Mouse (Mus musculus) left cerebral cortex, adult 9 months (tissue): ENCODE measurements at regions not wholly inside any gene's neighbourhood (a gene's known extent, or its start where the extent isn't known, plus 50 kb on each side); places are given as distances from the start of the nearest gene placed in this dataset.

Experiments
- DNase-seq, 2 experiments: peaks; one replicate each; pipeline ENCODE4 v3.0.0; 2022; ENCODE audit warnings: low spot score in 2 of 2

DNA sequence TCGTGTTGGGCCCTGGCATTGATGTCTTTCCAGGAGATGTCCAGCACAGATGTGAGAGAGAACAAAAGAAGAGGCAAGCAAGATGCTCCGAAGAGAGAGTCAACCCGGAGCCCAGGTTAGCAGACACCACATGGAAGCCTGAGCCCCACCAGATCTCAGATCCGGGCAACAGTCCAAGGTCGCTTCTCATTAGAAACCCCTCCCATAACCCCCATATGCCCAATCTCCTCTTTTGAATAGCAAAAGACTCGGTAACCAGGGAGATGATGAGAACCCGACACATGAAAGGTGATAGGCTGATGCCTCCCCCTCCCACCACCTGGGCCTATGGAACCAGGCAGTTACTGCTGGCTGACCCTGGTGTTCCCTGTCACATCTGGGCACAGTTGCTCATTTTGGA is 155.7 kb upstream of the Igsf21 start:
- DNase-seq: no peak

DNA sequence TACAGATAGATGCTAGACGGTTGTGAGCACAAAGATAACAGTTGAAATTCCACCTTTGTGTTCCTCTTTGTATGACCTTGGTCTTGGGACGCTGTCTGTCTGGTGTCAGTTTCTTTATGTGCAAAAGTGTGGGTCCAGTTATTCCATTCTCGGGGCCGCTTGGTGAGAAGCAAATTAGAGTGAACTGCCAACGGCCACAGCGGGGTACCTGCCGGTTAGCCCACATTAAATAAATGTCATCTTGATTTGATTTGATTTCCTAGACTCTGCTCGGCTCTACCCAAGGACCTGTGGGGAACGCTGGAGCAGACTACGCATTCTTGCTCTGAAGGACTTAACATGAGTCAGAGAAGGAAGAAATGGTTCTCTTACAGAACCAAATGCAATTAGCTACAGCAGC is 155.0 kb upstream of the Igsf21 start:
- no peak for DNase-seq

- no peak for DNase-seq
Observed at GRCm38 (mm10) chr4:140396548-140396947, 150.0 kb upstream of the Igsf21 start.

GRCm38 (mm10) chr4:140392290-140392689 is 145.7 kb upstream of the Igsf21 start:
- DNase-seq: no peak

DNA sequence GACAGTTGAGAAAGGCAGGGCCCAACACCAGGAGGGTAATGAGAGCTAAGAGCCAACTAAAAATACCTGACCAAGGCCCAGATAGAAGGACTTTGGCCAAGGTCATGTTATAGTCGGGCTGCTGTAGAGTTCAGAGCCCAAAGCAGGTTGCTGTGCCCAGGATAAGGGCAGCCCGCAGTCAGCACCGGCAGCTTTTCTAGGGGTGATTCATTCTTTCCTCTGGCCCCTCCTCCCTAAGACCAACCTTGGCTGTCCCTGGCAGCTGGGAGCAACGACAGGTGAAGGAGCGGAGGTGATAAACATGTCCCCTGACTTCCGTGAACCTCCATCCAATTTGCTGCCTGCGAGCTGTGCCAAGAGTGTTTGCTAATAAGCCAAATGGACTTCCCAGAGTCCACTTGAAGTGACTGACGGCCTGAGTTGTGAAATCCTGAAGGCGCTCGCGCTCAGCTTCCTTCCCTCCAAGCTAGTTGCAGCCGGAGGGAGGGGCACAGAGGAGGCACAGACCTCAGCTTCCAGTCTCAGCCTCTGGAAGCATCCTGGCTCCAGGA is 144.2 kb upstream of the Igsf21 start:
- no peak for DNase-seq

GRCm38 (mm10) chr4:140385686-140386085 is 139.1 kb upstream of the Igsf21 start:
- DNase-seq: no peak

DNA sequence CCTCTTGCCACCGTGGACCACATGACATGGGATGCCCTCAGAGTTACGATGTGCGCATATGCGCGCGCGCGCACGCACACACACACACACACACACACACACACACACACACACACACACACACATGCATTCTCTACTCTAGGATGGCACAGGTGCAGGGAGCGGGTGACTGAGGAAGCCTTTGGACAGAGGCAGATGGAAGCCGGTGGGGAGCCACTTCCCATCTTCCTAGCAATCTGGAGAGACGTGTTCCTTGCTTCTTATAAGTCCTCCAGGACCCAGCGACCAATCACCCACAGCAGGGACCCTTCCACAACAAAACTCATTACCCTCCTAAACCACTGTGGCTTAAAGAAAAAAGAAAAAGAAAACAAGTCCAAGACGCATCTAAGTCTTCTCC is 138.6 kb upstream of the Igsf21 start:
- DNase-seq: no peak

- DNase-seq: no peak
Observed at GRCm38 (mm10) chr4:140383596-140383995, 137.0 kb upstream of the Igsf21 start.

- no peak for DNase-seq
Observed at GRCm38 (mm10) chr4:140380733-140381132, 134.1 kb upstream of the Igsf21 start.

DNA sequence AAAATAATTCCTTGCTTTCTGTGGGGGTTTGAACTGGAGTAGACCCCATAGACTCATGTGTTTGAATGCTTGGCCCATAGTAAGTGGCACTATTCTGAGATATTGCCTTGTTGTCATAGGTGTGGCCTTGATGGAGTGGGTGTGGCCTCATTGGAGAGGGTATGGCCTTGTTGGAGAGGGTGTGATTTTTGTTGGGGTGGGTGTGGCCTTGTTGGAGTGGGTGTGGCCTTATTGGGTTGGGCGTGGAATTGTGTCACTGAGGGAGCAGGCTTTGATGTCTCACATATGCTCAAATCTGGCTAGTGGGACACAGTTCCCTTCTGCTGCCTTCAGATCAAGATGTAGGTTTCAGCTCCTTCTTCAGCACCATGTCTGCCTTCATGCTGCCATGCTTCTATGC is 131.4 kb upstream of the Igsf21 start:
- no peak for DNase-seq

DNA sequence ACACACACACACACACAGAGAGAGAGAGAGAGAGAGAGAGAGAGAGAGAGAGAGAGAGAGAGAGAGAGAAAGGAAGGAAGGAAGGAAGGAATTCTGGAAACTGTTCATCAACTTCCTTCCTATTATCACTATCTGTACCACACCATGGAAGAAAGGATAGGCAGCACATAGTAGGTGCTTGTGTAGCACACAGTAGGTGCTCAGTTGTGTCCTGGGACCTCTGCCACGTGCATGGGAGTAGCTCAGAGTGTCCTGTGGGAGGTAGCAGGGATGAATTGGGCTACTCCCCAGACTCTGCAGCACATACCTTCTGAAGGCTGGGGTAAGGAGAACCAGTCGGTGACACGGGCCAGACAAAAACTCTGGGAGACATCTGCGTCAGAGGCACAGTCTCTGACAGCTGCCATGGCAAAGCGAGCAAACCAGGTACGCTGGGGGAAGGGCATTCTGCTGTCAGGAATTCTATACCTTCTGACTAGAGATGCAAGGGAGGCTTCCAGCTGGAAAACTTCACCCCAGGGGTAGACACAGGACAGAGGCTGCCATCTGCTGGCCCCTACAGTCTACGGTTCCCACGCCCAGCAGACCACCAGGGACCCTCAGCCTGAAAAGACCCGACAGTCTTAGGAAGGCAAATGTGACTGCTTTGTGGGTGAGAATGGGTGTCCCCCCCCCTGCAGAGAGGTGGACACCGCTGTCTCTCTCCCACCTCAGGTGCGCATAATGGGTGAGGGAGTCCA is 126.2 kb upstream of the Igsf21 start:
- DNase-seq: no peak

DNA sequence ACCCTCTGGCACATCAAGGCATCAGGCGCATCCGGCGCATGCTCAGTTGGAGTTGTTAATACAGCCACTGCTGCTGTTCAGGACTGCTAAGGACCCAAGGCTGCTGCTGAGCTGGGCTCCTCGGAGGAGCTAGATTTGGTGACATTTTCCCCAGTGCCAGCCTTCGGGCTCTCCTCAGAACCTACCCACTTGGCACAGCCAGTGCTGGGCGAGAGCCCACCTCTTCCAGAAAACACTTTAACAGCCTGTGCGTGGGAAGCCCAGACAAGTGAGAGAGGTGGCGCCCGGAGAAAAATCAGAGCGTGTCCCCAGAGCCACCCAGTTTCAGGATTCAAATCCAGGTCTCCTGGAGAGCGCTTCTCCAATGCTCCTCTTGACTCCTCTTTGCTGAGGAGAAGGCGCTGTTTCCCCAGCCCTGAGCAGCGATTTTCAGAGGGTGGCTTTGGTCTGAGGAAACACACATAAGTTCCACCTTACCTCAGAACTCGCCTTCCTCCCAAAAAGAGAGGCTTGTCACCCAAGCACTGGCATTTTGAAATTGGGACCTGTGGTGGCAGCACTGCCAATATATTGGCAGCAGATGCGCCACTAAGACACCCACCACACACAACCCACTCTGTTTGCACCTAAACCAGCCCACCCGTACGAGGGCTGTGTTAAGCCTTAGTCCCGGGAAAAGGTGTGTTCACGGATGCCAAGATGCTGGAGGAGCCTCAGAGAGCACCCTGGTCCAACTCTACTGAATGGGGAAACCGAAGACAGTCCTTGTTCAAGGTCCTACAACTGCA is 125.0 kb upstream of the Igsf21 start:
- peak; percentile 58 to 92 for DNase-seq

DNA sequence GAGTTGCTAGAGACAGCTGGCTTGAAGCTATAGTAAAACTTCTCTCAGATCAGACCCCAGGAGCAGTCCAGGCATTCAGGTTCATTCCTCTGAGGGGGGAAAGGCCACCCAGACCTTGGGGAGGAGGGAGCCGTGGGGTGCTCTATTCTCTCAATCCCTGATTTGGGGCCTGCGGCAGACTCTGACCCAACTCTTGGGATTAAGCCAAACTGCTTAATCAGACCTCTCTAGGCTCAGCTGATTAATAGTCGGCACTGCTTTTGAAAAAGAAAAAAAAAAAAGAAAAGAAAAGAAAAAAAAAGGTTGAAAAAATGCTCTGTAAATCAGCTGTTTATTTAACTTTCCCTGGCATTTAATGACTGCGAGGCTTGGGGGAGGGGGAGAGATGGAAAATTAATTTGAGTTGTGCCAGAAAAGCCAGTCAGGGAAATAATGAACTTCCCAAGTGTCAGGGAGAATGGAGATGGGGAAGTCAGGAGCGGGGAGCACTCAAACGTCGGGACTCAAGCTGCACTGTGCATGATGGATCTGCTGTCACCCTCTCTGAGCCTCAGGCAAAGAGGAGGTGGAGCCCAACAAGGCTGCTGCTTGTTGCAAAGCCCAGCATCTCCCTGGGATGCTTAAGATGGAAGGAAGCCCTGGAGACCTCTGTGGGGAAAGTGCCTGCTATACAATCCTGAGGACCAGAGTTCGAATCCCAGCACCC is 120.5 kb upstream of the Igsf21 start:
- no peak for DNase-seq

- no peak for DNase-seq
Observed at GRCm38 (mm10) chr4:140358846-140359245, 112.3 kb upstream of the Igsf21 start.

DNA sequence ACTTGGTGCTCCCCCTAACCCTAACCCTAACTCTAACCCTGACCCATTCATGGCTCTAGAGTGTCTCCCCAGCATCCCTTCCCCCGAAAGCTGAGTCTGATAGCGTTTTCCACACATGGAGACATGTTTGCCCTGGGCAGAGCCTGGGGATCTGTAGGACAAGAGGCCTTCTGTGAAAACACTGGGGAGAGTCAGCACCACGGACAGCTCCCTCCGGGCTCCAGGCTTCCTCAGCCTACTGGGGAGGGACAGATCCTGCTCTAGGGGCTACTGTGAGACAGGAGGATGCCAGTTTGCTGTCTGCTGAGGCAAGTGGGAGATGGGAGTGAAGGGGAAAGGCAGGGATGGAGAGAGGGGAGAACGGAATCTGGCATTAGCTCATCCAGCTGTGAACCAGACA is 111.5 kb upstream of the Igsf21 start:
- DNase-seq: no peak

- DNase-seq: no peak
Observed at GRCm38 (mm10) chr4:140355144-140355550, 108.6 kb upstream of the Igsf21 start.

DNA sequence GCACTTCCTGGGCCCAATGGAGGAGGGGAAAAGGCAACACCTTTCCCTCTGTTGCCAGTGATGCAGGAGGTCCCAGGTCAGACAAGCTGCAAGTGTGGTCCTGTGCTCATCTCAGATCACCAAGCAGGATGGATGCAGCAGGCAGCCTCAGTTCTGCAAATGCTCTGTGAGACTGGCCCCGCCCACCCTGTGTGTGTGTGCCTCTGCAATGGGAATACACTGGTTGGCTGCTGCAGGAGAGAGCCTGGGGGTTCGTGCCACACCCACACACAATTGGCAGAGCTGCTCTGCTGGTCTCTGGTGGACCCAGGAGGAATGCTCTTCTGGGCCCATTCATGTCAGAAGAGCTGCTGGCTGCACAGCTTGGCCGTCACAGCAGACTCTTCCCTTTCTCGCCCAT is 102.2 kb upstream of the Igsf21 start:
- DNase-seq: no peak

DNA sequence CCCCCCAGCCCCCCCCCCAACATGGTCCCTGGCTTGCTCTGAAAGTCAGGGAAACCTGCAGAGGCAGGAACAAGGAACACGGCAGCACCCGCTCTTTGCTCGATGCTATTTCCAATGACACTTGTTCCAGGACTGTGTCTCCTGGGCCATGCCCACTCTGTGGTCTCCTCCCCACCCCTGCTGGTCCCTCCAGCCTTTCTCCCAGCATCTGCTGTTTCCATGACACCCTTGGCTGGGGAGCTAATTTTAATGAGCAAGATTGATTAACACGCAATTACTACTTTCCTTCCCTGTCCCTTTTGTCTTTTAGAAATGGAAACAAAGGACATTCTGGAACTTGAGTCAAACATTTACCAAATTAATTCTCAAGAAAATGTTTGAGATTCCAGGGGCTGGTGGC is 83.6 kb upstream of the Igsf21 start:
- DNase-seq: no peak

GRCm38 (mm10) chr4:140326706-140327440 is 80.3 kb upstream of the Igsf21 start:
- no peak for DNase-seq

- DNase-seq: no peak
Observed at GRCm38 (mm10) chr4:140325677-140326052, 79.1 kb upstream of the Igsf21 start.

DNA sequence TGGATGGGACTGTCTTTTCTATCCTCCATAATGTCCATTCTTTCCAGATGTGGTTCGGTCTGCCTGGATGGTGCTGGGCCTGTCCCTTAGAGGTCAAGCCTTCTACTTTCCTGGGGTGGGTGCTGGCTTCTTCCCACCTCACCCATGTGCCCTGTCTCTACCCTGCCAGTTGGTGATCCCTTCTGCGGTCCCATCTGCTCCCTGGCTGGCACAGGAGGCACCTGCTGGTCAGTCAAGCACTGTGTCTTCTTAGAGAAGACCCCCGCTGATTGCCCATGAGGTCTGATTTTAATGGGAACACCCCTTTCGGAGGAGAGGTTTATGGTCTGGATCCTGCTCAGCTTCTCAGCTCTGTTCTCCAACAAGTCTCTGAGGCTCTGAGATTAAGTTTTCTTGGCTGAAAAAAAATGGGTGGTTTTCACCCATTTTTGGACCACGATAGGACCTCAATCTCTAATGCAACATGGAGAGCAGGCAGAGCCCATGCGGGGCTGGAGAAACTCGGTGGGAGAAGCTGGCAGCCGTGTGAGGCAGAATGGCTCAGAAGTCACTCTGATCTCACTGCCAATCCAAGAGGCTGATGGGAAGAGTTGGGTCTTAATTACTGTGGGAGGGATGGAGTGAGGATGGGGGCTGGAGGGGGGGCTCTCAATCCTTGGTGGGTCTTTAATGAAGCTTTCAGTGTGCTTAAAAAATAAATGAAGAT is 78.5 kb upstream of the Igsf21 start:
- DNase-seq: no peak
